Mouse (Mus musculus) ES-Bruce4 (cell line): ENCODE results near the gene Grb2. TPM values are rescaled to one million over a fixed set of nuclear protein-coding genes. Genes with fewer than 3 reads are reported as not detected.

ENCODE experiments used
- H3K27ac ChIP-seq: 2 replicates; pipeline ENCODE4 v1.5.1; 2012; ENCODE audit warnings: low read length, inconsistent platforms; ENCODE audit not compliant: insufficient read depth
- H3K27me3 ChIP-seq: 2 replicates; pipeline ENCODE4 v1.6.1; 2012; ENCODE audit warnings: mild to moderate bottlenecking, low read length, inconsistent platforms; ENCODE audit not compliant: control insufficient read depth, poor library complexity, insufficient read depth, severe bottlenecking
- H3K36me3 ChIP-seq: 2 replicates; pipeline ENCODE4 v1.6.1; 2012; ENCODE audit warnings: inconsistent platforms, mild to moderate bottlenecking, low read length, moderate library complexity; ENCODE audit not compliant: control insufficient read depth, poor library complexity, insufficient read depth, severe bottlenecking
- H3K4me1 ChIP-seq: one replicate; pipeline ENCODE4 v1.8.1; 2011; ENCODE audit warnings: low read length; ENCODE audit not compliant: control insufficient read depth, insufficient read depth
- H3K4me3 ChIP-seq: 2 replicates; pipeline ENCODE4 v1.5.1; 2011; ENCODE audit warnings: low read depth, mild to moderate bottlenecking, low read length
- H3K9ac ChIP-seq: 2 replicates; pipeline ENCODE4 v1.6.1; 2012; ENCODE audit warnings: low read depth, mild to moderate bottlenecking, inconsistent platforms; ENCODE audit not compliant: poor library complexity, severe bottlenecking
- H3K9me3 ChIP-seq: replicated peaks from 2 replicates; pipeline ENCODE4 v1.6.1; 2012; ENCODE audit warnings: mild to moderate bottlenecking, low read length, inconsistent platforms; ENCODE audit not compliant: control insufficient read depth, poor library complexity, insufficient read depth, severe bottlenecking
- CTCF ChIP-seq: IDR thresholded peaks from one replicate; pipeline ENCODE4 v1.8.1; 2011; ENCODE audit warnings: low read depth, low read length
- EP300 ChIP-seq: IDR thresholded peaks from 2 replicates; pipeline ENCODE4 v1.6.1; 2011; ENCODE audit warnings: low read depth, low read length; ENCODE audit not compliant: insufficient read depth
- POLR2A ChIP-seq: IDR thresholded peaks from one replicate; pipeline ENCODE4 v1.8.1; 2011; ENCODE audit warnings: low read length; ENCODE audit not compliant: insufficient read depth
- polyA plus RNA-seq: library from polyadenylated mRNA; stranded (reverse); fragments of >200 nt; gene quantifications from 2 replicates; pipeline ENCODE4 v1.2.4, GENCODE M21; 2011; ENCODE audit warnings: low read depth; ENCODE audit not compliant: missing spikeins, insufficient read depth, insufficient read length

The Grb2 gene
- polyA plus RNA-seq, 1 experiment: 75.0 TPM

- Histone ChIP-seq H3K4me1 (peaks cover 2% of the 10 kb centered on the region), H3K36me3 (no peaks in the 10 kb centered on the region), H3K9me3 (no peaks in the 10 kb centered on the region), H3K27me3 (no peaks in the 10 kb centered on the region), H3K27ac (0 out of 2 replicates have a peak overlapping the region, but pooled peaks have one; percentile 12), H3K9ac (peak overlapping the region; percentile 80; the same call in 1 of the 2 replicates), H3K4me3 (no peak overlapping the region)
- TF ChIP-seq CTCF: no peak
- no peak for TF ChIP-seq EP300
- no peak for TF ChIP-seq POLR2A
Observed at GRCm38 (mm10) chr11:115709829-115710559, 1.6 kb upstream of the Grb2 start.

GRCm38 (mm10) chr11:115708956-115709828 is 795 bp upstream of the Grb2 start:
- Histone ChIP-seq H3K27me3 (no peaks in the 10 kb centered on the region), H3K9ac (peak overlapping the region; percentile 80), H3K36me3 (no peaks in the 10 kb centered on the region), H3K27ac (peak overlapping the region; percentile 93), H3K9me3 (no peaks in the 10 kb centered on the region), H3K4me3 (peak overlapping the region; percentile 97), H3K4me1 (peaks cover 3% of the 10 kb centered on the region)
- TF ChIP-seq EP300: 0 out of 2 replicates have a peak, but pooled peaks have one; percentile 10
- TF ChIP-seq POLR2A: no peak

GRCm38 (mm10) chr11:115707313-115708208 is 836 bp downstream of the Grb2 start:
- Histone ChIP-seq H3K27ac (no peak overlapping the region; the same call in 1 of the 2 replicates), H3K9ac (peak overlapping the region; percentile 97), H3K4me3 (peak overlapping the region; percentile 97), H3K9me3 (no peaks in the 10 kb centered on the region), H3K4me1 (peaks cover 3% of the 10 kb centered on the region), H3K27me3 (no peaks in the 10 kb centered on the region), H3K36me3 (no peaks in the 10 kb centered on the region)
- TF ChIP-seq EP300: no peak
- TF ChIP-seq CTCF: no peak
- no peak for TF ChIP-seq POLR2A

- no peak for TF ChIP-seq CTCF
- TF ChIP-seq POLR2A: no peak
- TF ChIP-seq EP300: no peak
- Histone ChIP-seq H3K9ac (no peak overlapping the region), H3K36me3 (no peaks in the 10 kb centered on the region), H3K9me3 (no peaks in the 10 kb centered on the region), H3K4me3 (no peak overlapping the region), H3K27me3 (no peaks in the 10 kb centered on the region), H3K4me1 (peaks cover 3% of the 10 kb centered on the region), H3K27ac (no peak overlapping the region)
Observed at GRCm38 (mm10) chr11:115706584-115706983, 1.8 kb downstream of the Grb2 start.

- Histone ChIP-seq H3K27ac (no peak overlapping the region), H3K27me3 (no peaks in the 10 kb centered on the region), H3K9ac (no peak overlapping the region), H3K4me3 (no peak overlapping the region), H3K4me1 (peaks cover 3% of the 10 kb centered on the region), H3K36me3 (no peaks in the 10 kb centered on the region), H3K9me3 (no peaks in the 10 kb centered on the region)
- TF ChIP-seq EP300: no peak
- TF ChIP-seq CTCF: no peak
- no peak for TF ChIP-seq POLR2A
Observed at GRCm38 (mm10) chr11:115705561-115705960, 2.8 kb downstream of the Grb2 start.
